Mouse (Mus musculus) ES-E14 (cell line): ENCODE results near the gene Slfn4. TPM values are rescaled to one million over a fixed set of nuclear protein-coding genes. Genes with fewer than 3 reads are reported as not detected.
"Not testable (repeated sequence)": the region's sequence is repeated elsewhere in the genome, so short reads cannot be mapped to it uniquely, and the experiment has no call there.

Experiments used
- DNase-seq: peaks from one replicate; pipeline ENCODE4 v3.0.0-alpha.2; 2013; ENCODE audit warnings: low read depth, low spot score
- H3K27ac ChIP-seq: 2 replicates; pipeline ENCODE4 v1.5.1; 2012; ENCODE audit warnings: low read depth, mild to moderate bottlenecking, low read length, moderate library complexity, mixed read lengths; ENCODE audit not compliant: poor library complexity, insufficient read depth, severe bottlenecking
- H3K36me3 ChIP-seq: 2 replicates; pipeline ENCODE4 v1.6.1; 2012; ENCODE audit warnings: mild to moderate bottlenecking, low read length, moderate library complexity, mixed read lengths; ENCODE audit not compliant: control insufficient read depth, poor library complexity, insufficient read depth, severe bottlenecking
- H3K4me1 ChIP-seq, 2 experiments: fragments of 150-350 bp in 1 of 2; sonication (generic) in 1 of 2; 2 replicates each; pipeline ENCODE4 v1.6.1; 2012; ENCODE audit warnings: low read length in 2 of 2, mild to moderate bottlenecking in 1 of 2, mixed read lengths in 1 of 2; ENCODE audit not compliant: control insufficient read depth in 2 of 2, insufficient read depth in 2 of 2, poor library complexity in 1 of 2
- H3K4me3 ChIP-seq, 2 experiments: fragments of 150-350 bp in 1 of 2; sonication (generic) in 1 of 2; 2 replicates each; pipeline ENCODE4 v1.5.1; 2012; ENCODE audit warnings: low read length in 2 of 2, low read depth in 1 of 2, mild to moderate bottlenecking in 1 of 2, mixed read lengths in 1 of 2; ENCODE audit not compliant: insufficient read depth in 1 of 2, poor library complexity in 1 of 2, severe bottlenecking in 1 of 2
- H3K9ac ChIP-seq: 2 replicates; pipeline ENCODE4 v1.6.1; 2012; ENCODE audit warnings: low read depth, mild to moderate bottlenecking, low read length, mixed read lengths; ENCODE audit not compliant: poor library complexity, insufficient read depth, severe bottlenecking
- H3K9me3 ChIP-seq: fragments of 150-350 bp; sonication (generic); 2 replicates; pipeline ENCODE4 v1.6.1; 2012; ENCODE audit warnings: low read depth, mild to moderate bottlenecking, low read length; ENCODE audit not compliant: control insufficient read depth, insufficient read depth
- CHD2 ChIP-seq: IDR thresholded peaks from 2 replicates; pipeline ENCODE4 v1.6.1; 2014; ENCODE audit warnings: mild to moderate bottlenecking, low read depth, low read length, inconsistent platforms
- HCFC1 ChIP-seq: IDR thresholded peaks from 2 replicates; pipeline ENCODE4 v1.6.1; 2012; ENCODE audit warnings: low read length, inconsistent platforms, borderline replicate concordance; ENCODE audit not compliant: insufficient read depth
- MAFK ChIP-seq: IDR thresholded peaks from 2 replicates; pipeline ENCODE4 v1.6.1; 2014; ENCODE audit warnings: mild to moderate bottlenecking, low read depth, low read length, inconsistent platforms; ENCODE audit not compliant: insufficient read depth
- ZC3H11A ChIP-seq: IDR thresholded peaks from 2 replicates; pipeline ENCODE4 v1.6.1; 2012; ENCODE audit warnings: low read depth, mild to moderate bottlenecking, inconsistent platforms, low read length, borderline replicate concordance
- ZNF384 ChIP-seq: IDR thresholded peaks from 2 replicates; pipeline ENCODE4 v1.6.1; 2012; ENCODE audit warnings: low read depth, low read length, inconsistent platforms
- in situ Hi-C, 2 experiments: fragments of 600-800 bp; cut with MboI; formaldehyde crosslinking; loops; one replicate each; pipeline ENCODE4 v1.15.1; 2025; ENCODE audit warnings: low sequenced_read_pairs in 2 of 2, inconsistent platforms in 1 of 2; ENCODE audit not compliant: unreplicated experiment in 2 of 2
- total RNA-seq: library from RNA; depleted of rRNA; stranded (reverse); fragments of 300-350 nt; gene quantifications from 2 replicates; pipeline ENCODE4 v1.2.3, GENCODE M21; 2012

Gene Slfn4
- total RNA-seq, 1 experiment = 1.3 TPM

GRCm38 (mm10) chr11:83227926-83228723 lies 53.1 kb downstream of the Slfn4 start:
- Histone ChIP-seq H3K9ac (no peak overlapping the region), H3K27ac (no peak overlapping the region), H3K36me3 (no peaks in the 10 kb centered on the region), H3K4me1 (no peaks in the 10 kb centered on the region), H3K4me3 (no peak overlapping the region), H3K9me3 (no peaks in the 10 kb centered on the region)
- no peak for DNase-seq
- in situ Hi-C loops = no loop called here
- no peak for TF ChIP-seq MAFK
- TF ChIP-seq HCFC1 = no peak
- no peak for TF ChIP-seq ZC3H11A
- no peak for TF ChIP-seq CHD2
- TF ChIP-seq ZNF384 = no peak

GRCm38 (mm10) chr11:83230966-83231365 lies 56.0 kb downstream of the Slfn4 start:
- Histone ChIP-seq H3K4me1 (no peaks in the 10 kb centered on the region), H3K4me3 (no peak overlapping the region), H3K9me3 (no peaks in the 10 kb centered on the region), H3K9ac (no peak overlapping the region), H3K27ac (no peak overlapping the region), H3K36me3 (no peaks in the 10 kb centered on the region)
- no peak for DNase-seq
- TF ChIP-seq MAFK = no peak
- no peak for TF ChIP-seq HCFC1
- TF ChIP-seq CHD2 = no peak
- TF ChIP-seq ZNF384 = no peak
- TF ChIP-seq ZC3H11A = no peak
- in situ Hi-C loops = no loop called here

- H3K27ac ChIP-seq, H3K4me3 ChIP-seq, H3K9ac ChIP-seq, in situ Hi-C loops, H3K36me3 ChIP-seq, H3K4me1 ChIP-seq, H3K9me3 ChIP-seq: not testable (repeated sequence)
- peak; percentile 40 for DNase-seq
Observed at GRCm38 (mm10) chr11:83233621-83234020, 58.6 kb downstream of the Slfn4 start.

- H3K9me3 ChIP-seq, H3K9ac ChIP-seq, H3K36me3 ChIP-seq, in situ Hi-C loops, H3K27ac ChIP-seq, DNase-seq, H3K4me1 ChIP-seq: not testable (repeated sequence)
- H3K4me3 ChIP-seq = peak overlapping the region in 1 of 2 experiments; percentile 39; a peak in 1 of 4 replicates
Observed at GRCm38 (mm10) chr11:83237390-83237789, 62.4 kb downstream of the Slfn4 start.

- no peak overlapping the region for H3K27ac ChIP-seq
- no peak overlapping the region for H3K4me3 ChIP-seq
- no peak for DNase-seq
- TF ChIP-seq HCFC1 = no peak
- TF ChIP-seq CHD2 = no peak
- TF ChIP-seq MAFK = no peak
- no peak for TF ChIP-seq ZC3H11A
- no peak for TF ChIP-seq ZNF384
- in situ Hi-C loops = no loop called here
- no peak overlapping the region for H3K9ac ChIP-seq
- no peaks in the 10 kb centered on the region for H3K36me3 ChIP-seq
- peaks cover 0 to 6% of the 10 kb centered on the region in 2 experiments; a peak in 1 of 4 replicates for H3K4me1 ChIP-seq
- H3K9me3 ChIP-seq = no peaks in the 10 kb centered on the region
Observed at GRCm38 (mm10) chr11:83238389-83238788, 63.4 kb downstream of the Slfn4 start.
